Mouse (Mus musculus) retina, embryonic 14.5 days (tissue): ENCODE results near the gene Hmgn2.
"Not testable (repeated sequence)": the region's sequence is repeated elsewhere in the genome, so short reads cannot be mapped to it uniquely, and the experiment has no call there.

ENCODE experiments used
- DNase-seq: peaks from one replicate; pipeline ENCODE4 v3.0.0-alpha.2; 2015; ENCODE audit warnings: low spot score

Hmgn2 gene

DNA sequence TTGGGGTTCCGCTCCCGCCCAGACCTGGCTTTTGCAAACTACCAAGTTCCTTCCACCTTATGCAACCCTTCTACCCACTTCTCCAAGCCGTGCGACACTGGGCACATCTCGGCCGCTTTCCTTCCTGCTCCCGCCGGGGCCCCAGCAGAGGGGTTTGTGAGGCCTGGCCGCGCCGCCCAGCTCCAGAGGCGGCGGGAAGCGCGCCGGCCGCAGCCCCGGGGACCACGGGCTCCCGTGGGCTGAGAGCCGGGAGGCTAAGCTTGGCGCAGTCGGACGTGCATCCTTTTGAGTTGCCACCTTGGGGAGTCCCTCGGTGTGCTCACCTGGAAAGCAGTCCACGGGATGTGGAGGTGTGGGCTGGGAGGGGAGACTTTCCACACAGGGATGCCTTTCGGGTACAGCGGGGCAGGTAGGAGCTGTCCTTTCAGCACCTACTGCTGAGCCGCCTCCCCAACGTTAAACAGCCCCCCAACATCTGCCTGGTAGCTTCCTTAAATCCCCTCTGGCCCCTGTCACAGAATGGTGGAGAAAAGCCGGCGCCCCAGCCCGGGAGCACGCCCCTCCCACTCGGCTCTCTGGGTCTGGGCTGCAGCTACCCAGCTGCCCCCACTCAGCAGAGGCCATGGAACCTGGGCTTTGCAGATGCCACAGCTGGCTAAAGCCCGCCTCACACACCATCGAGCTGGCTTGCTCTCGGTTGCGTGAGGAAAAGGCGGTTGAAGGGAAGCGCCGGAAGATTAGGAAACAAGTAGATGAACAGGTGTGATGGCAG, at the start of gene Hmgn2:
TSS of gene Hmgn2 (minus strand) at position 501 of the 772 bp plus-strand sequence.
- peak; percentile 67 for DNase-seq

- peak; percentile 35 for DNase-seq
Observed at GRCm38 (mm10) chr4:134017201-134017865, 48.9 kb upstream of the Hmgn2 start.

DNA sequence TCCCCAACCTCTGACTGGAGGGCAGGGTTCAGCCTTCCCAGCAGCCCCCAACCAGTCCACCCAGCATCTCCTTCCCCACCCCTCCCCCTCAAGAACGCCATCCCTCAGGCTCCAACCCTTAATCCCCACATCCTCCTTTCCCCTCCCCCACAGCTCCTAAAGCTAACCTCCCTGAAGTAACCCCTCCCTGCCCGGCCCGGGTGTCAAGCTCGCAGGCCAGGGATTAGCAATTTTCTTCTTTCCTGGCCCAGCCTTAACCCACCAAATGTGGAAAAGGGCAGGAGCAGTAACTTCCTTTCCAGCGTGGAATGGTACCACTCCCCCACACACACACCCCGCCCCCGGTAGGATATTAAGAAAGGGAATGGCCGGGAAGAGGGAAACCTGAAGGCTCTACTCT, 48.3 kb upstream of the Hmgn2 start:
- peak; percentile 36 for DNase-seq

GRCm38 (mm10) chr4:134016208-134016607, 47.8 kb upstream of the Hmgn2 start:
- no peak for DNase-seq

GRCm38 (mm10) chr4:134012858-134013528, 44.5 kb upstream of the Hmgn2 start:
- DNase-seq = peak; percentile 53

DNA sequence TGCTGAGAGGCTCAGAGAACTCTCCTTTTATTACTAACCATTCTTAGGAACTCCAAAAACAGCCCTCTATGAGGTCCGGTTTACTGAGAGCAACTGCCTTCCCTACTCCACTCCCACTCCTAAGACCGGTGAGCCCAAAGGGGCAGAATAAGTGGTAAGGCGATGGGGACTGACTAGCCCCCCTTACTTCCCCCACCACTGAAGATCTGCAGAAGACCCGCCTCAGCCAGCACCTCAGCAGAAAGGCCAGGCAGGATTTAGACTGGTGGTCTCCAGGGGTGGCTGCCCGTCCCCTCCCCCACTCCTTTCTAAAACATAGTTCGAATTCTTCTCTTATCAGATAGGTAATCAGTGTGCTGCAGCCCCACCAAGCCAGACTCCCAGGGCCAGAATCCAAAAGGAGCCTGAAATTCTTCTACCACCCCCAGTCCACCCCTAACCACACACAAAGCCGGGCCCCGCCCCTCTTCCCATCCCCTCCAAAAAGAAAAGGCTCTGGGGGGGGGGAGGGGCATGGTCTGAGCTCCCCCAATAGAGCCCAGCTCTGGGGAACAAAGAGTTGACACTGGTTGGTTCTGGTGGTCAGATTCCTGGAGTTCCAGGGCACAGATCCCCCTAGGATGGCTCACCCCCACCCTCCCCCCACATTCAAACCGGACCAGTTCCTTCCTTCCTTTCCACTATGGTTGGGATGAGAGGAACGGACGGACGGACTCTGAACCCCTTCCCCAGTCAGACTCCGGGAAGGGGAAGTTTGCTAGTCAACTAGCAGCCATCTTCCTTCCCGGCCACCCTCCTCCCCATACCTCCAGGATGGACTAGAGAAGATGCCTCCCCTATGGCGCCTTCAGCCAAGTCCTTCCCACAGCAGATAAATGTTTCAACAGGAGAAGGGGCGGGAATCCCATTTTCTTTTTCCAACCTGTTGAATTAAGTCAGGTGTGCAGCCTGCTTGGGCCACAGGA, 43.3 kb upstream of the Hmgn2 start:
- DNase-seq = no peak

DNA sequence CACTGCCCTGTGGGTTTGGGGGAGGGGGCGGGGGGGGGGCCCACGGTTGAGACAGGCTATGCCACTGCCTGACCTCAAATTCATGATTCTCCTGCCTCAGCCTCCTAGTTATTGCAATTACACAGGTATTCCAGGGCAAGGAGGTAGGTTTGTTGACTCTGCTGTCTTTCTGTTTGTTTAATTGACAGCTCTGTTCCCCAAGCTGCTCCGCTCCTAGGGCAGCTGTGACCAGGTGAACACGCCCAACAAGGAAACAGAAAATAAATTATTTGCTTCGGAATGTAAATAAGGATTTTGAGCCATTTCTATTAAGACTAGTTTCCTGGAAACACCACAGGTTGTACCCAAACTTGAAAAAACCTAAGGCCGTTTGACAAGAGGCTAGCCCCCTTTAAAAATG, 41.3 kb upstream of the Hmgn2 start:
- no peak for DNase-seq

- no peak for DNase-seq
Observed at GRCm38 (mm10) chr4:134006845-134007244, 38.4 kb upstream of the Hmgn2 start.

GRCm38 (mm10) chr4:134005581-134006358, 37.3 kb upstream of the Hmgn2 start:
- no peak for DNase-seq

DNA sequence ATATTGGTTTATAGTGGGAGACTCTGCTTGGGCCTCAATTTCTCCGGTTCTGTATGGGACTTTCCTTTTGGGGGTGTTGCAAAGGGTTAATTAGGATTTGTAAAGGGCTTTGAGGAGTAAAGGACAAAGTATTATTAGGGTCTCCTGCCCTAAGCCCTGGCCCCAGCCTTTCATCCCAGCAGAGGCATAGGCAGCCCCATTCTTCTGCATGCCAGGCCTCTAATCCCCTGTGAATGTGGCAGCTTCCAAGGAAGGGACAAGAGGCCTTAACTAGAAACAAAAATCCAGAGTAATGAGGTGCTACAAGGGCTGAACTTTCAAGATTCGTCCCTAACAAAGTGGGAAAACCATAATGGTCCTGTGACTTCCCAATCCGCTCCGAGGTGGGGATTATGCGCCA, 34.5 kb upstream of the Hmgn2 start:
- DNase-seq = no peak

- DNase-seq = no peak
Observed at GRCm38 (mm10) chr4:134002246-134002645, 33.8 kb upstream of the Hmgn2 start.

GRCm38 (mm10) chr4:134001710-134002109, 33.3 kb upstream of the Hmgn2 start:
- DNase-seq = peak; percentile 27

- peak; percentile 98 for DNase-seq
Observed at GRCm38 (mm10) chr4:134000466-134001438, 32.3 kb upstream of the Hmgn2 start, which contains the start of gene Dhdds. TSS of gene Dhdds (minus strand) at chr4:134000918.

- DNase-seq = no peak
Observed at GRCm38 (mm10) chr4:133994697-133995096, 26.2 kb upstream of the Hmgn2 start.

DNA sequence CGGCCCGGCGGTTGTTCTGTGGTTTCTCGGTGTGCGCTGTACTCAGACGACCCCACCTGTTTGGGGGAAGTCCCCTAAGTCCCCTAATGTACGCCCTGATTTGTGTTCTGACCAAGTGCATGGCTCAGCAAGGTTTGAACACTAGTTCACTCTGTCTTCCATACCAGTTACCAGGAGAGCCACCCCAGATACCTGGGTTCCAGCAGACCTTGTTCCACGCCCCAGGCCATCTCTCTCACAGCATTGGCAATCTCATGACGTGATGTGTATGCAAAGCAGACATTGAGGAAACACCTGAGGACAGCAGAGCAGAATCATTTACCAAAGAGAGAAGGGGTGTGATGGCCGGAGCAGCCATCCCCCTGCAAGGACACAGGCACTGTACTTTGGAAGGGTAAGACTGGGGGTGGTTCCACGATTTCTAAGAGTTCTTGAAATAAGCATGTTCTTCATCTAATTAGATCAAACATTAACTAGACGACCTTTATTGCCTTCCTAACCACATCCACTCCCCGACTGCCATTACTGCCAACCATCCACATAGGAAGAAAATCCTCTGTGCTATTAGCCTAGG, 22.7 kb upstream of the Hmgn2 start:
- DNase-seq = no peak

DNA sequence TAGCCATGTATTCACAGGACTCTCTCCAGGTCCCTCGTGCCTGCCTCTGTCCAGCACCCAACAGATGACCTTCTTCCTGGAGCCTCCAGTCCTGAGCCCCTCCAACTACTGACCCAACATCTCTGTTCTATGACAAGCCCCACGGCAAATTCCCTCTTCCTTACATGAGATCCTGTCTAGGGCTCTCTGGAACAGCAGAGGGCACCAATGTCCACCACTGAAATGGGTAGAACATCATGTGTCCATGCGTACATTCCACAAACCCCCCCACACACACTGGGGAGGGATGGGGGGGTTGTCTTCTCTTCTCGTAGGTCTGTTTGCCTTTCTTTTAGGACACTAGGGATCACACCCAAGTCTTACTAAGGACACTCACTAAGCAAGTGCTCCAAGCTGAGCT, 21.6 kb upstream of the Hmgn2 start:
- no peak for DNase-seq

- DNase-seq = not testable (repeated sequence)
Observed at GRCm38 (mm10) chr4:133988289-133988688, 19.8 kb upstream of the Hmgn2 start.

DNA sequence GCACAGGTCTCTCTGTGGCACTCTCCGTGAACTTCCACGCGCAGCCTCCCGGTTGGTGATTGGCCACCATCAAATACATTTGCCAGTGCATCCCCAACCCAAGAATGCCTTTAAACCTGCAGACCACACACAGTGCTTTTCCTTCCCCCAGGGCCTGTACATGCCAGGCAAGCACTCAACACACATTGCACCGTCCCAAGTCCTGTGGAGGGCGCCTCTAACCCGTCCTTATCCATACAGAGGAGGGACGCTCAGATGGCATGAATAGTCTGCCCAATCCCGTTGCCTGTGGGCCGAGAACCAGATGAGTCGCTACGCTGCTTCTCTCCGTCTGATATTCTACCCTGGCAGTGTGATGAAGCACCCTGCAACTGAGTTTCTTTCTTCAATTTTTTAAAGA, 14.5 kb upstream of the Hmgn2 start:
- DNase-seq = no peak

DNA sequence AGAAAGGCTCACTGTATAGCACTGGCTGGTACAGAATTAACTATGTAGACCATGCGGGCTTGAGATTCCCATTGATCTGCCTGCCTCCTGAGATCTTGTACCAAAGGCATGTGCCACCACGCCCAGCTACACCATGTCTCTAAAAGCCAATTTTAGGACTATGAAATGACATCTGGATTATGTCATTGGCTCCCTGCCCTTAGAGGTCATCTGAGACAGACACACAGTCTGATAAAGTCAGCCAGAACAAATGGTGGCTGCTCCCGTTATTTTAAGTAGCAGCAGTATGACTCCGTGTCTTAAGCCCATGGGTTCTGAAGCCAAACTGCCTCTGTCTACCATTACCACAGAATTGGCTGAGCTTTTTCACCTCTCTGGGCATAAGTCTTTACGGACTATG, 12.0 kb upstream of the Hmgn2 start:
- DNase-seq = no peak
